Mouse (Mus musculus): ENCODE data around the gene 1700023F06Rik.
"Not testable (repeated sequence)": the region's sequence is repeated elsewhere in the genome, so short reads cannot be mapped to it uniquely, and the experiment has no call there.

1700023F06Rik gene

DNA sequence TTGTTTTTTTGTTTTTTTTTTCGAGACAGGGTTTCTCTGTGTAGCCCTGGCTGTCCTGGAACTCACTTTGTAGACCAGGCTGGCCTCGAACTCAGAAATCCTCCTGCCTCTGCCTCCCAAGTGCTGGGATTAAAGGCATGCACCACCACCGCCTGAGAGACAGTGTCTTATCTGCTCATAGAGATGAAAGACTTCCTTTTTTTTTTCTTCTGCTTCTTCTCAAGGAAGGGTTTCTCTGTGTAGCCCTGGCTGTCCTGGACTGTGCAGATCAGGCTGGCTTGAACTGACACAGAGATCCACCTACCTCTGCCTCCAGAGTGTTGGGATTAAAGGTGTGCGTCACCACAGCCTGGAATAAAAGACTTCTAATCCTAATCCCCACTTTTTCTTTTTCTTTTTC is 14.4 kb upstream of the 1700023F06Rik start:
- DNase-seq (ENCODE audit: low spot score), result not testable (repeated sequence)

DNA sequence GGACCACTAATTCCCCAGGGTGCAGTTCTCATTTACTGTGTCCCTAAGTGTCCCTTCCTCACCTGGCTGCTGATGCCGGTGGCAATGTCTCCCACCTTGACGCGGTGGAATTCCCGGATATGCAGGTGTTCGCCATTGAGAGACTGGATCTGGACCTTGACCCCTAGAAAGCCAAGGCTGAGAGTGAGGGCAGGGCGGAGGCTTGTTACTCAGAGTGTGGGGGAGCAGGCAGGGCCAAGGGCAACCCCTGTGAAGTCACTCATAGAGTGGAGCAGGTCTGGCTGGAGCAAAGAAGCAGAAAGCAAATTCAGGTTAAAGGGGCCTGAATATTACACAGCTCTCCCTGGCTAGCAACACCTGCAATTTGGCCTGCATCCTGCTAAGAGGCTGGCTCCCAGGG is 13.1 kb upstream of the 1700023F06Rik start:
- no peak for DNase-seq (ENCODE audit: low spot score)

DNA sequence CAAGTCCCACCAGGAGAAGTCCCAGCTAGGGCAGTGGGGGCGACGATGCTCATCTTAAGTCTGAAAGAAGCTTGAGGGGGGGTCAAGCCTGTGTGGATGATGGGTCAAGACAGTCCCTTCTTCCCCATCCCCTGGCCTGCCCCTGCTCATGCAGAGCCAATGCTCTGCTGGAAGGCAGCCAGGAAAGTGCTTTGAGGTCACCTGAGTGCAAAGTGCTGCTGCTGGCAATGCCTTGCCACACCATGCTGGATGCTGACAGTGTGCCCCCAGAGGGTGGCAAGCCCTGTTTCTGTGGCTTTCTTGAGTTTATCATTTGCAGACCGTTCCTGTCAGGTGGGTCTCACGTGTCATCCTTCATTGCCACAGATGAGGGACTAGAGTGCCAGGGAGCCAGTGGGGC is 11.6 kb upstream of the 1700023F06Rik start:
- DNase-seq (ENCODE audit: low spot score), result no peak

DNA sequence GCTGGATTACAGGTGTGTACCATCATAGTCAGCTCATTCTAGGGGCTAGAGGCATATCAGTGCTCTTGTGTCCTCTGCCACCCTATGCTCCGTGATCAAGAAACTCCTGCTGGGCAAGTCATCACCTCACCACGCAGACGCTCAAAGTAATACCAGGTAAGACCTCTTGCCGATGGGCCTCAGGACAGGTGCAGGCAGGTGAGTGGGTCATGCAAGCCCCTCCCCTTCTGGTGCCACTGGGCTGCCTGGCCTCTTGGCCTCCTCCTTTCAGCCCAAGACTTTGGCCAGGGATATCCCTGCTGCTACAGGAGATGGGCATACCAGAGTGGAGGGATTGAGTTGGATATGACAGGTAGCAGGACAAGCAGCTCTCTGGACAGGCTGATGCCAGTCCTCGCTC is 10.9 kb upstream of the 1700023F06Rik start:
- DNase-seq (ENCODE audit: low spot score), result no peak

DNA sequence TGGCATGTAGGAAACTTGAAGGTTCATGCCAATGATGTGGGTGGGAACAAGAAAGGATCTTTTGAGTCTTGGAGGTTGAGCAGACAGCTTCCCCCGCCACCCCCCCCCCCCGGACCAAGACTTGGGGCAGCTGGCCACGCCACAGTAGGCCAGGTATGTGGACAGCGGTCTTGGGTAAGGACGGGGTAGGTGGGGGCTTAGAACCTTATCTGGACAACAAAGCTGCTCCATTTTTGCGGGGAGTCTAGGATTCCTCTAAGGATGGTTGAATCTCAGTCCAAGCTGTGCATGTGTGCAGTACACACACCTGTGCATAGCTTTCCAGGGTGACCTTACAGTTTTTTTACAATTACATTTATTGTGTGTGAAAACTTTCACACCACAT is 10.2 kb upstream of the 1700023F06Rik start:
- no peak for DNase-seq (ENCODE audit: low spot score)

DNA sequence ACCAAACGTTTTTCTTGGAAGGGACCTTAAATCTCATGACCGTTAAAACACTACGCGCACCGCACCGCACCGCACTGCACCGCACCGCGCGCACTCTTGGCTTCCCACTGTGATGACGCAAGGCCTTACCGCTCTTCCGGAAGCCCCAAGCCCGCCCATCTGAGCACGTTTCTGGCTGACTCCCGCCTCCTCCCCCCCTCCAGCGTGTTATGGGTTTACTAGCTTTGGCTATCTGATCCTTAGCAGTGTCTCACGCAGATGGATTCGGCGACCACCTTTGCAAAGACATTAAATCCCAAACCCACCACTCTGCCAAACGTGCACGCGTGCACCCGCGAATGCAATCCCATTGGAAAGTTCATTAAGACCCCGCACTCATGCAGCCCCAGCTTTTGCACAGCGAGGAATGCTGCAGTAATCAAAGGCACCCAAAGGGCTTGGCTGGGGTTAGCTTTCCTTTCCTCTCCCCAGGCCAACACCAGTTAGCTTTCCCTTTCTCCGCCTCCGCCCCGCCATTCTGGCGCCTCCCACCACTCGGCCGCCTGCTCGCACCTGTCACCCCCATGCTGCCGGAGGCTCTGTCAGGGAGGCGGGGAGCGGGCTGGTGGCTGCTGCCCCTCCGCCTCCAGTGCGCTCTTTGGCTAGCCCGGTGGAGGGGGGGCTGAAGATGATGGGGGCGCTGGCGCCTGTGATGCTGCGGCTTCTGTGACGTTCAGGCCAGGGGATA is 9.6 kb upstream of the 1700023F06Rik start, which contains the start of gene Spata32:
TSS of gene Spata32 (minus strand) at position 643 of the 727 bp plus-strand sequence.
- peak; percentile 87 for DNase-seq (ENCODE audit: low spot score)

DNA sequence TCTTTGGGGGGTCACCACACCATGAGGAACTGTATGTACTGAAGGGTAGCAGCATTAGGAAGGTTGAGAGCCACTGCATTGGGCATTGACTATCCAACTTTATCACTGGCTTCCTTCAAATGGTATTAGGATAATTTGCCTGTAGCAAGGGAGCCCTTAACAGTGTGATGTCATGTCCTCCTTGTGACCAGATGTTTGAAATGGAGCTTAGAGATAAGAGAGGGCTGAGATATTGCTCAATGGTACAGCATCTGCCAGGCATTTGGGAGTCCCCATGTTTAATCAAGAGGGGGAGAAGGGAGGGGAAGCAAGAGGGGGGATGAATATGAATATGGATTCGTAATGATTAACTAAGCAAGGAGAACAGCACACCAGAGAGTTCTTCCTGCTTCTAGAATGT is 7.0 kb upstream of the 1700023F06Rik start:
- DNase-seq (ENCODE audit: low spot score), result no peak

DNA sequence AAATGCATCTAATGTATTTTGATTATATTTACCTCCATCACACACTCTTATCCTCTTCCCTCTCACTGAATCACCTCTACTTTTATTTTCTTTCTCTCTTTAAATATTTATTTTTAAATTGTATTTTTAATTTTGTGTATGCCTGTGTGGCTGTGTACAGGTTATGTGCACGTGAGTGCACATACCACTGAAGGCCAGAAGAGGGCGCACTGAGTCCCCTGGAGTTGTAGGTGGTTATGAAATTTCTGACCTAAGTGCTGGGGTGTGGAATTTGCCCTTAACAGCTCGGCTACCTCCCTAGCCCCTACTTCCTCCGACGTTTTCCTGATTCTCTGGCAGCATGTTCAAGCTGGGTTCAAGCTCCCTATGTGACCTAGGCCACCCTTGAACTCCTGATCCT is 5.4 kb upstream of the 1700023F06Rik start:
- DNase-seq (ENCODE audit: low spot score), result no peak

DNA sequence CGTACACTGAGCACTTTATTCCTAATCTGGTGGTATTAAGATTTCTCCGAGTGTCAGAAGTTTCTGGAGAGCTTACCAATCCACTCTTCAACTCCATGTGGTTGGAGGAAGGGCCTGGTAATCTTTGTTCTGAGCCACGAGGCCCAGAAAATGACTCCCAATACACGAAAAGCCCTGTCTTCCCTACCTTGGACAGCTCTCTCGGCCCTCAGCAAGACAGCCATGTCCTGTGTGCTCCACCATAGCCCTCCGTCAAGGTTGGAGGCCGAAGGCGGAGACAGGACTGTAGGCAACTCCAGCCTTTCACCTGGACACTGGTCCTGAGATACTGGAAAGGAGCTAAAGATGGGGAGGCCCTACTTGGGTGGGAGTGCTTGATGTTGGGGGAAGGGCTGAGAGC is 1.9 kb upstream of the 1700023F06Rik start:
- no peak for DNase-seq (ENCODE audit: low spot score)

DNA sequence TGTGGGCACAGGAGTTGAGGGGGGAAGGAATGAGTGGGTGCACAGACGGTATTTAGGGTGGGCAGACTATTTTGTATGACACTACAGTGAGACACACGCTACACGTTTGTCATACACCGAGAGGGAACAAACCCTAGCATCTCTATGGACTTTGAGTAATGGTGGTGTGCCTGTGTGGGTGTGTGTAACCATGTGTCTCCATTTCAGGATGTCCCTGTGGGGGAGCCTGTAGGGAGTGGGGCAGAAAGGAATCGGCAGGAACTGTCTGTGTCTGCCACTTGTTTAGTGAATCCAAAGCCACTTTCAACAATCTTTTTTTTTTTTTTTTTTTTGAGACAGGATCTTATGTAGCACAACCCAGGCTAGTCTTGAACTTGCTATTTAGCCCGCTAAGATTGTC is 2.2 kb downstream of the 1700023F06Rik start:
- DNase-seq (ENCODE audit: low spot score), result no peak

DNA sequence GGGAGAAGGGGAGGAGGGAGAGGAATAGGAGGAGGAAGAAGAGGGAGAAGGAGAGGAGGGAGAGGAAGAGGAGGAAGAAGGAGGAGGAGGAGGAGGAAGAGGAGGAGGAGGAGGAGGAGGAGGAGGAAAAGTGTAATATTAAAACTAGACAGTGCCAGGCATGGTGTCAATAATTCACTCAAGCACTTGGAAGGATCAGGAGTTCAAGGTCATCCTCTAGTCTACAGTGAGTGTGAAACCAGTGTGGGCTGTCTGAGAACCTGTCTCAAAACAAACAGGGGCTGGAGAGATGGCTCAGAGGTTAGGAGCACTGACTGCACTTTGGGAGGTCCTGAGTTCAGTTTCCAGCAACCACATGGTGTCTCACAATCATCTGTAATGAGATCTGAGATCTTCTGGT is 6.0 kb downstream of the 1700023F06Rik start:
- no peak for DNase-seq (ENCODE audit: low spot score)

DNA sequence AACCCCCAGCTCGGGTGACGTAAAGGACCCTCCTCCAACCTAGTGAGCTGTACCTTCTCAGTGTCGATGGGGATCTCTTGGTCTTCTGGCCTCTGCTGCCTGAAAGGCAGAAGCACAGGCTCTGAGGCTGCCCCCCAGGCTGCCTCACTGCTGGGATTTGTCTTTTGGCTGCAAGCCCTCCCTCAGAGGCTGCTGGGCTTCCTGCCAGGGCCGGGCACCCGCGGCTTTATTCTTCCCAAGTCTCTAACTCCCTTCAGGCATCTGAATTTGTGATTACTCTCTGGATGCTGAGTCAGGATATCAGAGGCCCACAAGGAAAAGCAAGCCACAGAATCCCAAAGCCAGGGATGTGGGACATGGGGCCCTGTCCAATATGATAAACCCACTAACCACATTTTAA is 6.7 kb downstream of the 1700023F06Rik start:
- DNase-seq (ENCODE audit: low spot score), result no peak

DNA sequence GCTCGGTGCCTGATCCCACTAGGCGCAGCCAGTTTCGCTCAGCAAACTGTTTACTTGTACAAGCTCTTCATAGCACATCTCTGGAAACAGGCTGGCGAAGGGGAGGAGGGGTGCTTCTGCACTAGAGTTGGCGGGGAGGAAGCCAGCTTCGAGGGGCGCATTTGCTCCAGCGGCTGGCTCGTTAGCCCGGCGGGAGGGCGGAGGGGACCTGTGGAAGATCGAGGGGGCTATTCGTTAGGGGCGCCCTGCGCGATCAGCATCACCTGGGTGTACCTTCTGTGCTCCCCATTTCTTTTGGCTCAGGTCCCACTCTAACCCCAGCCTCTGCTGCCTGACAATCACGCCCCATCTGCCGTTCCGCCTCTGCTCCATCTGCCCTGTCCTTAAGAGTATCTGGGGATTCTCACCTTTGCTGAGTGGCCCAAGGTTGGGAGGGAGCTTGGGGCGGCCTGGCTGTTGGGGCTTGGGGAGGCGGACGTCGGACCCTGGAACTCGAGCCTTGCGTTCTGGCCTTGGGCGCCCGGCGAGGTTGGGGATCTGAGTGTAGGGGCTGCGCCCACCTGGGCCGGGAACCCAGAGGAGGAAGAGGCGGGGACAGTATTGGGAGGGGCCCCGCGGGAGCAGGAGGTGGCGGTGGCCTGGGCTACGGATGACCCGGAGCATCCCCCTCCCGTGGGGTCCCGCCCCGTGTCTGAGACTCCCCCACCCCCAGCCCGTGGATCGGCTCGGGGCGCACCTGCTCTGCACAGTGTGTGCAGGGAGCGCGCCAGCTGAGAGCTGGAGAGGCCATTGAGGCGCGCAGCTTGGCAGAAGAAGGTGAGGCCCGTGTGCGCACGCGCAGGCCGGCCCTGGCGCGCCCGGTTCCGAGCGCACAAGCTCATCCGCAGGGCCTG is 9.2 kb downstream of the 1700023F06Rik start:
- DNase-seq (ENCODE audit: low spot score), result no peak

DNA sequence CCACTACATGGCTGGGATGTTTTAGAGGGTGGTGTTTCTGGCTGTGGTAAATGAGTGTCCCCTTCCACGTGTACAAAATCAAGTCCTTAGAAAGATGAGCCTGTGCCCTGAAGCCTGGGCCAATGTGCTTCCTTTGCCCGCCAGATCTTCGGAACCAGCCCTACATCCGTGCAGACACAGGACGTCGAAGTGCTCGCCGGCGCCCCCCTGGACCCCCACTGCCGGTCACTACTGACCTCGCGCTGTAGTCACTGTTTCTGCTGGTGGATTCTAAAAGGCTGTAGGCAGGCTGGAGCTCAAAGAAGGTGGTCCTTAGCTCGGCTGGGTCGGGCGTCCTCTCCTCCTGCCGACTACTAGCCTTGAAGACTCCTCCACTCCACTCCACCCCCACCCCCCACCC is 10.0 kb downstream of the 1700023F06Rik start:
- no peak for DNase-seq (ENCODE audit: low spot score)

DNA sequence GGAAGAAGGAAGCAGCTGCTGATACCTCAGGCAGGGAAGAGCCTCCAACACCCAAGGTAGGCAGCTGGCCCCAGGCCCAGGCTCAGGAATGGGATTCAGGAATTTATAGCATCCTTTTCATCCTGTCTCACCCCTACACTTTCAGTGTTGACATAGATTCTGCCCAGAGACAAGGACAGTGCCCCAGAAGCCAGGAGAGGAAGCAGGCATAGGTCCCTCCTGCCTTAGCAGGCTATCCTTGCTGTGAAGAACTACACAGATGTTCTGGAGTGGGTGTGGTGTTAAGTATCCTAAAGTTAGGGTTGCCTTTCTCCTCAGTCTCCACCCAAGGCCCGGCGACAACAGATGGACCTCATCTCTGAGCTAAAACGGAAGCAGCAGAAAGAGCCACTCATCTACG is 11.0 kb downstream of the 1700023F06Rik start:
- DNase-seq (ENCODE audit: low spot score), result no peak

DNA sequence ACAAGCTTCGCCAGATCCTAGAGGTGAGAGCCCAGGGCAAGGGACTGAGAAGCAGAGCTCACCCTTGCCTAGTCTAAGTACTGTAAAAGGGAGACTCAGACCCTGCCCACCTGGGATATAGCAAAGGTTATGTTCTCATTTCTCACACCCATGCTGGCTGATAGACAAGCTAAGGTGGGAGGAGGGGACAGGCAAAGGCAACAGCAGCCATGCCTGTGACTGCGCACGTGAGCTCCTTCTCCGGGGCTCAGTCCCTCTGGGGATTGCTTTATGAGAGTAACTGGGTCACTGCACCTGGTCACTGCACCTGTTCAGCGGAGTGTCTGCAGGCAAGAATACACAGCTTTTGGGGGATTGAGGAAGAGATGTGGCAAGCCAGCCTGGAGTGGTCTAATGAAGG is 12.7 kb downstream of the 1700023F06Rik start:
- DNase-seq (ENCODE audit: low spot score), result no peak

DNA sequence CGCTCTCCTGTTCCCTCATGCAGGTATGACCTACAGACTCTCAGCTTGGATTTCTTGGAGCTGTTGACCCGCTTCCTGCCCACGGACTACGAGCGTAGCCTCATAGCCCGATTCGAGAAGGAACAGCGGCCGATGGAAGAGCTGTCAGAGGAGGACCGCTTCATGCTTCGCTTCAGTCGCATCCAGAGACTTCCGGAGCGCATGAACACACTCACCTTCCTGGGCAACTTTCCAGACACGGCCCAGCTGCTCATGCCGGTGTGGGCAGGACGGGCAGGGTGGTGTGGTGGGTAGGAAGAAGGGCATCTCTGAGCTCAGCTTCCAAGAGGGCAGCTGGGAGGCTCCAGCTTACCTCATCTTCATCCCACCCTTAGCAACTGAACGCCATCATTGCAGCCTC is 13.1 kb downstream of the 1700023F06Rik start:
- DNase-seq (ENCODE audit: low spot score), result no peak

DNA sequence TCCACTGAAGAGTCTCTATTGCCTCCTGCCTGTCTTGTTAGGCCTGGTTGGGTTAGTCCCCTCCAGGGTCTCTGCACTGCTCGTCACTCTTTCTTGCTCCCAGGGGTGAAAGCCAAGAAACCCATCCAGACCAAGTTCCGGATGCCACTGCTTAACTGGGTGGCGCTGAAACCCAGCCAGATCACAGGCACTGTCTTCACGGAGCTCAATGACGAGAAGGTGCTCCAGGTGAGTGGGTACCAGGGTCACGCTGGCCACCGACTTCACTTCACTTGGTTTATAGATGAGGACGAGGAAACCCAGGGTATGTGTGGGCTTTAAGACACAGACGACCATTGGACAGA is 14.6 kb downstream of the 1700023F06Rik start:
- no peak for DNase-seq (ENCODE audit: low spot score)

DNA sequence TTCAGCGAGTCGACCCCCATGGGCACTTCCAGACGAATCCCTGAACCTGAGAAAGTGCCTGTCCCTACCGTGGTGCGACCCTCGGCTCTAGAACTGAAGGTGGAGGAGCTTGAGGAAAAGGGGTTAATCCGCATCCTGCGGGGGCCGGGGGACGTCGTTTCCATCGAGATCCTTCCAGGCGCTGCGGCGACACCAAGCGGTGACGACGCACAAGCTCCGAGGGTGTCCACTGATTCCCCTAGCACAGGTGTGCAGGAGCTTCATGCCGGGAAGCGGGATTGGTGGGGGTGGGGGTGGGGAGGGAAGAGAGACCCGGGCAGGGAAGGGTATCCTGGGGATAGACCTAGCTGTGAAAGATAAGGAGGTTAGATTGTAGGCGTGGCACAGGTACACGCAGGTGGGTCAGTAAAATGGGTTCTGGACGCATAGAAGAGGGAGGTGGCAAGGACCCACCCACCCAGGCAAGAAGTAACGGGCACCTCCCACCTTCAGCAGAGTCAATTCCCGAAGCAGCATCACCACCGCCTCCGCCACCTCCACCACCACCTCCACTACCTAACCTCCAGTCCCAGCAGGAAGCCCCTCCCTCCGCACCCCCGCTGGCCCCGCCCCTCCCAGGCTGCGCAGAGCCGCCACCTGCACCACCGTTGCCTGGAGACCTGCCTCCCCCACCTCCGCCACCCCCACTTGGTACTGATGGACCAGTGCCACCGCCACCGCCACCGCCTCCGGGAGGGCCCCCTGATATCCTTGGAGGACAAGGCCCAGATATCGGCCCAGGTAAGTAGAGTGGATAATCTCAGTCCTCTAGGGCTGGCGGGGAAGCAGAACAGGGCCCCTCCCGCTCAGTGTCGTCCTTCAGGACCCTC is 15.2 kb downstream of the 1700023F06Rik start:
- no peak for DNase-seq (ENCODE audit: low spot score)

DNA sequence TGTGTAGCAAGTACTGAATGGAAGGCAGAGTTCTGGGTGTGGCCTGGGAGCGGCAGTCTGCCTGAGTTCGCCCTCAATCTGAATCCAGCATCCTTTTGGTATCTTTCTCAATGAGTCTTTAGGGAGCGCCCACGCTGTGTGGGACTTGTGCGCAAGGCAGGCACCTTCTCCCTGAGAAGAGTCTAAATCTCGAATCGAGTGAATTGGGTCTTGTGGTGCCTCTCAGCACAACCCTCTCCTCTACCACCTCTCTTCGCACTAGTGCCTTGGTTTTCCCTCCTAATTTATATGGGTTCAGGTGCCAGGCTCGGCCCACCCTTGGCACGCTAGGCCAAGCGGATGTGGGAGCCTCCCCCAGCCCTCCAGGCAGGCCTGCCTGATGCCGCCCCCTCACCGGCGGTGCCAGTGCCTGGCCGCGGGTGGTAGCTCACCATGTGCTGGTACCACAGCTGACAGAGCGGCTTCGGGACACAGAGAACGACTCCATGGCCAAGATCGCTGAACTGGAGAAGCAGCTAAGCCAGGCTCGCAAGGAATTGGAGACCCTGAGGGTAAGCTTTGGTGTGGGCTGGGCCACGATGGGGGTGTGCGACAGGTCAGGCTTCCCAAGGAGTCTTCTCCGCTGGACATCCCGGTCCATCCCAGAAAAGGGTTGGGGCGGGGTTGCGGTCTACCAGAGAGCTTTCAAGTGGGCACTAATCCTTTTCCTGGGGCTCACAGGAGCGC is 16.0 kb downstream of the 1700023F06Rik start:
- no peak for DNase-seq (ENCODE audit: low spot score)

DNA sequence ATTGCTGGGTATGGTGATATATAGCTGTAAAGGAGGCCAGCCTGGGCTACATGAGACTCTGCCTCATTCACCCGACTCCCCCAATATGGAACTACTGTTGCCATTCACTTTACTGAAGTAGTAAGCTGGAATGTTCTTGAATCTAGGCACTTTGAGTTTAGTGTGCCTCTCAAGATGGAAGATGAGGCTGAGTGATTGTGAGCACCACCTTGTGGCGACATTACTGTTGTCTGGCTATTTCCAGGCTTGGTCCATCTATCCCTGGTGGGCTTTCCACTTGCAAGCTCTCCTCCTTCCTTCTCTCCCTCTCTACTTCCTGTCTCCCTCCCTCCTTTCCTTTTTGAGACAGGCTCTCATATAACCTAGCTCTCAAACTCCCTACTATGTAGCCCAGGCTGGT is 23.5 kb downstream of the 1700023F06Rik start:
- DNase-seq (ENCODE audit: low spot score), result peak; percentile 63

DNA sequence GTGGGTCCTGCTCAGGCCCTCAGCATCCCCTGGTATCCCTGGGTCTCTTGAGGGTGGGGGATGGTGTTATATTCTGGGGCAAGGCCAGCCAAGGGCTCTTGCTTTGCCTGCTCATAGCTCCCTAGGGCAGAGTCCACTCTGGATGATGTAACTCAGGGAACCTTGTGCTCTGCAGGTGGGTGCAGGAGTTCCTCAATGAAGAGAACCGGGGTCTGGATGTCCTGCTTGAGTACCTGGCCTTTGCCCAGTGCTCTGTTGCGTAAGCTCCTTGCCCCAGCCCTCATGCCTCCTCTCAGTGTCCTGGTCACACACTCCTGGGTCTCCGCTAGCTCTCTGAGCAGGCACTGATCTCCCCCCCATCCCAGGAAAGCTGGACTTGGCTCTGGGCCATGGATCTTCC is 26.4 kb downstream of the 1700023F06Rik start:
- no peak for DNase-seq (ENCODE audit: low spot score)

All from T-cell, adult 2 months (primary cell).